Mouse (Mus musculus) testis, adult 2 months (tissue): ENCODE data around the gene Vdr. TPM values are rescaled to one million over a fixed set of nuclear protein-coding genes. Genes with fewer than 3 reads are reported as not detected.

ENCODE experiments used
- H3K27ac ChIP-seq: fragments of 200-500 bp; 2 replicates; pipeline ENCODE4 v1.5.1; 2012; ENCODE audit warnings: low read depth, low read length; ENCODE audit not compliant: control insufficient read depth, insufficient read depth
- H3K27me3 ChIP-seq: fragments of 200-500 bp; 2 replicates; pipeline ENCODE4 v1.6.1; 2012; ENCODE audit warnings: mild to moderate bottlenecking, low read length, moderate library complexity; ENCODE audit not compliant: control insufficient read depth, insufficient read depth
- H3K36me3 ChIP-seq: fragments of 200-500 bp; 2 replicates; pipeline ENCODE4 v1.6.1; 2012; ENCODE audit warnings: mild to moderate bottlenecking, low read length; ENCODE audit not compliant: control insufficient read depth, insufficient read depth
- H3K4me1 ChIP-seq: fragments of 200-500 bp; 2 replicates; pipeline ENCODE4 v1.6.1; 2012; ENCODE audit warnings: low read length; ENCODE audit not compliant: control insufficient read depth, insufficient read depth
- H3K4me3 ChIP-seq: fragments of 200-500 bp; 2 replicates; pipeline ENCODE4 v1.5.1; 2012; ENCODE audit warnings: low read depth, mild to moderate bottlenecking, low read length, moderate library complexity, mixed read lengths; ENCODE audit not compliant: control insufficient read depth
- CTCF ChIP-seq: fragments of 200-500 bp; IDR thresholded peaks from 2 replicates; pipeline ENCODE4 v1.5.1; 2012; ENCODE audit warnings: low read depth, mild to moderate bottlenecking, inconsistent platforms, low read length, moderate library complexity; ENCODE audit not compliant: control insufficient read depth, insufficient read depth, insufficient replicate concordance
- POLR2A ChIP-seq: fragments of 200-500 bp; IDR thresholded peaks from 2 replicates; pipeline ENCODE4 v1.6.1; 2012; ENCODE audit warnings: low read depth, mild to moderate bottlenecking, inconsistent platforms, low read length, moderate library complexity; ENCODE audit not compliant: control insufficient read depth
- polyA plus RNA-seq: library from polyadenylated mRNA; depleted of rRNA; stranded (reverse); fragments of >200 nt; gene quantifications from 2 replicates; pipeline ENCODE4 v1.2.3, GENCODE M21; 2012

Vdr gene
- polyA plus RNA-seq, 1 experiment, result 5.7 TPM

DNA sequence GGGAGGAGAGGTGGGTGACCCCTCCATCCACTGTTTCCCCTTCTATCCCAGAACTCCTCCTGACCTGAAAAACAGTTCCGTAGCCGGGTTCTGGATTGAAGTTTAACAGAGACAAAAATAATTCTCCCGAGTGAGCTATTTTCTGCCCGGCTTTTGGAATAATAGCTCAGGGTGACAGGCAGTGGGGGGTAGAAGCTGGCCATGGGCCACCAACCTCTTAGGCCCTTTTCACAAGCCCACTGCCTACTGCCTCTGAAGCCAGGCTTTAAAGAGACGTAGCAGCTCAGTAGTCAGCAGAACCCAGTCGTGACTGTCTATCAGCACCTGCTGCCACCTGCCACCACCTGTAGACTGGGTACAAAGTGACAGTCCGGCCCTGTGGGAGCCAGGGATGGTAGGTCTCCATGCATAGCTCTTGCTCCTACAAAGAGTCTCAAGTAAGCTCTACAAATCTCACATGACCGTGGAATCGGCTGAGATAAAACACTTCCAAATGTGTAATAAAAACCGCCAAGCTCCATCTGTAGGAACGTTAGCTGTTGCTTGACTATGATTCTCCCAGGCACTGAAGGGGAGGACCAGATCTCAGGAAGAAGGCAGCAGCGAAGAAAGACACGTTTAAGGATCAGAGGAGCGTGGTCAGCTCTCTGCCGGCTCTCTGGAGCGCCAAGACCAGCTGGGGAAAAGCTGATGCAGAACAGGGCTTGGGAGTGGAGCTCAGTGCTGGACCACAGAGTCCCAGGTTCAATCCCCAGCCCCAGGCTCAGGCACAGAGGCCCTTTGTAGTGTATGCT is 13.4 kb downstream of the Vdr start:
- H3K4me1 ChIP-seq, result peaks cover 2% of the 10 kb centered on the region; the same call in 1 of the 2 replicates
- no peaks in the 10 kb centered on the region for H3K27me3 ChIP-seq
- H3K27ac ChIP-seq, result no peak overlapping the region
- no peaks in the 10 kb centered on the region for H3K36me3 ChIP-seq
- no peak overlapping the region for H3K4me3 ChIP-seq
- TF ChIP-seq POLR2A (no peak), CTCF (no peak)

DNA sequence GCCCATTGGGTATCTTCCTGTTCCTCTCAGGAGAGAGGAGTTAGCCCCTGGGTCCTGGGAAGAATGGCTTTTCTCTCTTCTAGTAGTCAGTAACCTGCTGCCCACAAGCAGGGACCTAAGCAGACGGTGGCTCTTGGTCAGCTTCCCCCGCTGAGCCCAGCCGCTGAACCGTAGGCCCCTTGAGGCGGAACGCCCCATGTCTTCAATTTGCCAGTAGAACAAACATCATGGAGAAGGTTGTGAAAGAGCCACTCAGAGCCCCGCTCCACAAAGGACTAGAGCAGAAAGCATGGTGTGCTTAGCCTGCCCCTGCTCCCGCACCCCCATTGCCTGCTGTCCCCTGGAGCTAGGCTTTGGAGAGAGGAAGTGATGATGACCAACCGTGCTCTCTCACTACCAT is 14.1 kb downstream of the Vdr start:
- no peak overlapping the region for H3K4me3 ChIP-seq
- TF ChIP-seq POLR2A (no peak), CTCF (no peak)
- H3K27ac ChIP-seq, result no peak overlapping the region
- no peaks in the 10 kb centered on the region for H3K36me3 ChIP-seq
- H3K4me1 ChIP-seq, result peaks cover 2% of the 10 kb centered on the region; the same call in 1 of the 2 replicates
- no peaks in the 10 kb centered on the region for H3K27me3 ChIP-seq

DNA sequence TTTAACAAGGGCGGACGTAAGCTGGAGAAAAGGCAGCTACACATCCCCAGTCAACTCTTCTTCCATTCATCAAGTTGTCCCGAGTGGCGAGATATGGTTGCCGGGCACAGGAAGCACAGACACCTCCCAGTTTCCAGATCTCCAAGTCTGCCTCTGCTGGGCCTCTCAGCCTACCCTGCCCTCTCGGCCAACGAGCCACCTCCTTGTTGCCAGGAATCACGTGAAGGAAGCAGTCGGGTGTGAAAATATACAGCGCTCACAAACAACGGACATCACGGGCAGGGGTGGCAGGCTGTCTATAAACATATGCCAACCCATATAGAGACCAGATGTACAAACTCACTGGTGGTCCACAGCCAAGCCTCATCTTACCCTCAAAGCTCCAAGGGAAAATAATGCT is 14.6 kb downstream of the Vdr start:
- H3K4me1 ChIP-seq, result peaks cover 2% of the 10 kb centered on the region; the same call in 1 of the 2 replicates
- no peak overlapping the region for H3K4me3 ChIP-seq
- H3K36me3 ChIP-seq, result no peaks in the 10 kb centered on the region
- H3K27me3 ChIP-seq, result no peaks in the 10 kb centered on the region
- H3K27ac ChIP-seq, result no peak overlapping the region
- TF ChIP-seq POLR2A (no peak), CTCF (no peak)

DNA sequence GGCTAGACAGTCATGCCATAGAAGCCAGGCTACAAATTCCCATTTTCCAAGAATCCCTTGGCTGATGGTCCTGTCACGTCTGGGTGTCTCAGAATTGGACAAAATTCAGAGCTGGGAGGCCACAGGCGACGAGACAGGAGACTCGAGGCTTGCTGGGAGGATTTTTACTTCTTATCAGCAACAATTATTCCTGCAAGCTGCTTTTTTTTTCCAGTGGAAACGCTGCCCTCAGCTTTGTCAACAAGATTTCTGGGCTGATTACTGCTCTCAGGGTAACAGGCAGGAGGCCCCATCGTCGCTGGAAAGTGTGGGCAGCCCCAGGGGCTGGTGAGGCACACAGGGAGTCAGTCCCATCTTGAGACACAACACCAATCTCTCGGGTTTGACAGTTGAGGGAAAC is 17.9 kb downstream of the Vdr start:
- peaks cover 2% of the 10 kb centered on the region; the same call in 1 of the 2 replicates for H3K4me1 ChIP-seq
- TF ChIP-seq POLR2A (no peak), CTCF (no peak)
- no peaks in the 10 kb centered on the region for H3K27me3 ChIP-seq
- H3K4me3 ChIP-seq, result no peak overlapping the region
- no peak overlapping the region for H3K27ac ChIP-seq
- H3K36me3 ChIP-seq, result no peaks in the 10 kb centered on the region

DNA sequence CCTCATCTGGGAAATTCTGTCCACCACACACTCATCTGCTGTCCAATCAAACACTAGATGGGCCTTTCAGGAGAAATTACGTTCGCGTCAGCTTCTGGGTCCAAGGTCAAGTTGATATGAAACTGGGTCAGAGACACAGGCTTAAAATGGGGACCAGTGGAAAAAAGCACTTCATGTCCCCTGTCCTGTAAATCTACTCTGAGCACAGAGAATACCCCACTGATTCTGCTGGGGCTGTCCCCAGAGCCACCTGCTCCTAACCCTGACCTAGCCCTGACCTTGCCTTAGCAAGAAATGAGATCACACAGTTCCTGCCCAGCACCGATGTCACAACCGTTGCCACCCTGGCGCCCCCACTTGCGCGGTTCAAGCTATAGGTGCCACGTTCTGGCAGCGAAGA is 20.0 kb downstream of the Vdr start:
- Histone ChIP-seq H3K4me3 (no peak overlapping the region), H3K27ac (no peak overlapping the region), H3K4me1 (no peaks in the 10 kb centered on the region), H3K36me3 (no peaks in the 10 kb centered on the region), H3K27me3 (no peaks in the 10 kb centered on the region)
- TF ChIP-seq POLR2A (no peak), CTCF (no peak)

DNA sequence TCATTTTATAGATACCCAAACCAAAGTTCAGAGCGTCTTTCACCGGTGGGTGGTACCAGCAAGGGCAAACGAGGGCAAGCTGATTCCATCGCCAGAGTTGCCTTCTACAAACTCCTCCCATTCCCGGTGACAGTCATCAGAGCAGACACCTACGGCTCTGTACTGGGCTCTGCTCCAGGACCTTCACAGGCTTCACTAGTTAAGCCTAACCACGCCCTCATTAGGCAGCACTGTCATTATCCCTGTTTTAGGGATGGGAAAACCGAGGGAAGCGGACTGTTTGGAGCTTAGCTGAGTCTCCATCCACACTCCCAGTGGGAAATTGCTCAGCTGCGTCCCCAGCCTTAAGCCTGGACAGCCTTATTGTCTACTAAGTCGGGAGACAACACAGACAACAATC is 20.4 kb downstream of the Vdr start:
- Histone ChIP-seq H3K27ac (no peak overlapping the region), H3K4me3 (no peak overlapping the region), H3K27me3 (no peaks in the 10 kb centered on the region), H3K36me3 (no peaks in the 10 kb centered on the region), H3K4me1 (no peaks in the 10 kb centered on the region)
- TF ChIP-seq CTCF, result no peak
- no peak for TF ChIP-seq POLR2A

DNA sequence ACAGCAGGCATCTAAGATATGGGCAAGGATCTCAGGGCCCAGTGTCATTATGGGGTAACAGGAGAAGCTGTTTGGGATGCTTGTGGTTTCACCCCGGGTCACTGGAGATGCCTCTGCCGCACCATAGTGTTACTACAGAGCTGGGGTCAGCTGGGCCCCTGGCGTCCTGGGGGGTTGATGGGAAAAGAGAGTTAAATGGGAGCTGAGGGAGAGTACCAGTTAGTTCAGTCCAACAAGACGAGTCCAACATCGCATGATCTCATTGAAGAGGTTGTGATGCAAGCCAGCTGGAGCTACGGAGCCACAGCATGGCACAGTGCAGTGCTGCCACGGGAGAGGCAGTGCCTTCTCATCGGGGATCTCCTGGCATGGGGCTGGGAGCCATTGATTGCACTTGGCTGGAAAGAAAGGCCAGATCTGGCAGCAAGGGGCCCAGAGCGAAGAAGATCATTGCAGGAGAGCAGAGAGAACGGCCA is 22.9 kb downstream of the Vdr start:
- no peak overlapping the region for H3K4me3 ChIP-seq
- H3K4me1 ChIP-seq, result no peaks in the 10 kb centered on the region
- no peak for TF ChIP-seq CTCF
- TF ChIP-seq POLR2A, result no peak
- H3K36me3 ChIP-seq, result no peaks in the 10 kb centered on the region
- no peaks in the 10 kb centered on the region for H3K27me3 ChIP-seq
- no peak overlapping the region for H3K27ac ChIP-seq
